Mouse (Mus musculus): ENCODE data around the gene Tnfsf13b.

DNA sequence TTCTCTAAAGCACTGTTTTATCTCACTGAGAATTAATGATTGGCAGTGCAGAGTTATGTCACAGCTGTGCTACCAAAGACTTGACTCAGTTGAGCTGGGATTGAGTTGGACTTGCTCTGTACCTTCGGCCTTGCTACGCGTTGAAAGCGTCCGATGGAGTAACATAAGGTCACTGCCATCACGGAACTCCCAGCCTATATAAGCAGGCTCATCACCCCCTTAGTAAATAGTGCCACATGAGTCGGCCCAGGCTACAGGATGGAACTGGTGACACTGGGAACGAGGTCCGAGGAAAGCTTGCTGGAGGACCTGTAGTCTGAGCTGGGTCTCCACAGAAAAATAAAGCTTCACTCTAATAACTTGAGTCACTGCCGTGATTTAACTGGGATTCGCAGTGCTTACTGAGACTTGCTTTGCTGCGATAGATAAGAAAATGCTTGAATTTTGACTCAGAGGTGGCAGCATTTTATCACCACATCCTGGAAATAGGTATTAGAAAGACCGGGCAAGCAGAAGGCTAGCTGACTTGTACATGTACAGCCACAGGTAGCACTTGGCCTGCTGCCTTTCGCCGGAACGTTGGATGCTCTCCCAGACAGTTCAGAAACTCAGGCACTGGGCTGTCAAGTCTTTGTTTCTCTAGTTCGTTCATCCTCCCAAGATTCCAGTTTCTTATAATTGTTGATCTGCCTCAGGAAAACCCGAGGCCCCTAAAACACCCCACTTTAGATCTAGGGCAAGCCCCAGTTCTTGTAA lies 27.6 kb upstream of the Tnfsf13b start:
- TF ChIP-seq CTCF (IDR thresholded peaks at IDR 0.05; ENCODE audit: extremely low read depth, insufficient read length, insufficient replicate concordance, low read depth, low read length) (no peak), POLR2A (IDR thresholded peaks at IDR 0.05; ENCODE audit: low read depth, low read length) (no peak)
